Mouse (Mus musculus): ENCODE measurements around the gene Syngap1. TPM values are rescaled to one million over a fixed set of nuclear protein-coding genes. Genes with fewer than 3 reads are reported as not detected.

The Syngap1 gene
- polyA plus RNA-seq, 1 experiment from 2014 or later = 0.70 TPM

- H3K4me2 ChIP-seq (replicated peaks; ENCODE audit: low read depth) = no peak overlapping the region
- no peak overlapping the region for H3K27ac ChIP-seq (replicated peaks)
- peaks cover 15% of the 10 kb centered on the region for H3K36me3 ChIP-seq (ENCODE audit: control insufficient read depth, insufficient read depth, low read length)
- no peak for DNase-seq (ENCODE audit: low spot score)
- no peak overlapping the region for H3K9ac ChIP-seq (ENCODE audit: low read length)
- TF ChIP-seq EP300 (optimal IDR thresholded peaks at IDR 0.05) = no peak
- no peaks in the 10 kb centered on the region for H3K9me3 ChIP-seq (ENCODE audit: control insufficient read depth, low read length)
- no peak for ATAC-seq (ENCODE audit: low FRiP score, low TSS enrichment)
- H3K27me3 ChIP-seq (ENCODE audit: control insufficient read depth, insufficient read depth, low read length) = no peaks in the 10 kb centered on the region
- 92% methylated on average over 13 of the region's 14 CpGs for WGBS
- no peak overlapping the region for H3K4me3 ChIP-seq (ENCODE audit: low read depth, low read length)
- H3K4me1 ChIP-seq (replicated peaks; ENCODE audit: control insufficient read depth, insufficient read depth) = peaks cover 3% of the 10 kb centered on the region; the same call in 1 of the 2 replicates
Observed at GRCm38 (mm10) chr17:27021076-27021475, 80.0 kb downstream of the Syngap1 start.

GRCm38 (mm10) chr17:27021736-27022135 lies 80.7 kb downstream of the Syngap1 start:
- no peak overlapping the region for H3K27ac ChIP-seq (replicated peaks)
- 90% methylated on average over 9 of the region's 9 CpGs for WGBS
- ATAC-seq (ENCODE audit: low FRiP score, low TSS enrichment) (no peak), DNase-seq (ENCODE audit: low spot score) (no peak)
- no peak for TF ChIP-seq CTCF (IDR thresholded peaks at IDR 0.05; ENCODE audit: low read depth)
- no peak for TF ChIP-seq EP300 (optimal IDR thresholded peaks at IDR 0.05)
- H3K4me1 ChIP-seq (replicated peaks; ENCODE audit: control insufficient read depth, insufficient read depth) = peaks cover 3% of the 10 kb centered on the region; the same call in 1 of the 2 replicates
- no peaks in the 10 kb centered on the region for H3K9me3 ChIP-seq (ENCODE audit: control insufficient read depth, low read length)
- peaks cover 15% of the 10 kb centered on the region for H3K36me3 ChIP-seq (ENCODE audit: control insufficient read depth, insufficient read depth, low read length)
- no peak overlapping the region for H3K4me3 ChIP-seq (ENCODE audit: low read depth, low read length)
- H3K27me3 ChIP-seq (ENCODE audit: control insufficient read depth, insufficient read depth, low read length) = no peaks in the 10 kb centered on the region
- H3K4me2 ChIP-seq (replicated peaks; ENCODE audit: low read depth) = no peak overlapping the region
- H3K9ac ChIP-seq (ENCODE audit: low read length) = no peak overlapping the region

Small RNA genes lying within 50 kb of the gene (microRNA-seq; reads per million reads assigned to microRNA genes)
- gene Gm27775 (not detected), gene Mir3083 (not detected), gene Mir6968 (0.96 reads per million)

Other genes starting within 250 kb of the Syngap1 start
- 6.1 and 9.3 TPM in 2 replicates for gene Crebrf, start 225.6 kb upstream of the Syngap1 start, polyA plus RNA-seq (2015; fragmentation: Nextera tagmentation; extraction: Ambion mirVana)
- 33.3 and 33.9 TPM in 2 replicates for gene Bnip1, start 160.2 kb upstream of the Syngap1 start, polyA plus RNA-seq (2015; fragmentation: Nextera tagmentation; extraction: Ambion mirVana)
- gene Nkx2-5, start 96.2 kb upstream of the Syngap1 start, polyA plus RNA-seq (2015; fragmentation: Nextera tagmentation; extraction: Ambion mirVana) = 0.17 and 0.91 TPM in 2 replicates
- gene Kifc5b, start 24.2 kb upstream of the Syngap1 start, polyA plus RNA-seq (2015; fragmentation: Nextera tagmentation; extraction: Ambion mirVana) = 1.5 and 1.6 TPM in 2 replicates
- gene Phf1, start 8.2 kb upstream of the Syngap1 start, polyA plus RNA-seq (2015; fragmentation: Nextera tagmentation; extraction: Ambion mirVana) = 4.7 and 5.8 TPM in 2 replicates
- gene Cuta, start 1.7 kb upstream of the Syngap1 start, polyA plus RNA-seq (2015; fragmentation: Nextera tagmentation; extraction: Ambion mirVana) = 157 and 163 TPM in 2 replicates
- gene Zbtb9, start 31.9 kb downstream of the Syngap1 start, polyA plus RNA-seq (2015; fragmentation: Nextera tagmentation; extraction: Ambion mirVana) = 6.9 and 7.8 TPM in 2 replicates
- 3.5 and 3.6 TPM in 2 replicates for gene Bak1, start 87.8 kb downstream of the Syngap1 start, polyA plus RNA-seq (2015; fragmentation: Nextera tagmentation; extraction: Ambion mirVana)
- 5.9 and 6.6 TPM in 2 replicates for gene Itpr3, start 116.1 kb downstream of the Syngap1 start, polyA plus RNA-seq (2015; fragmentation: Nextera tagmentation; extraction: Ambion mirVana)
- 234 and 250 TPM in 2 replicates for gene Uqcc2, start 192.7 kb downstream of the Syngap1 start, polyA plus RNA-seq (2015; fragmentation: Nextera tagmentation; extraction: Ambion mirVana)
- 0.13 and 0.16 TPM in 2 replicates for gene Ip6k3, start 226.5 kb downstream of the Syngap1 start, polyA plus RNA-seq (2015; fragmentation: Nextera tagmentation; extraction: Ambion mirVana)